Comparison of ENCODE assay signal across 13 mouse cellular contexts in the genomic region with DNA sequence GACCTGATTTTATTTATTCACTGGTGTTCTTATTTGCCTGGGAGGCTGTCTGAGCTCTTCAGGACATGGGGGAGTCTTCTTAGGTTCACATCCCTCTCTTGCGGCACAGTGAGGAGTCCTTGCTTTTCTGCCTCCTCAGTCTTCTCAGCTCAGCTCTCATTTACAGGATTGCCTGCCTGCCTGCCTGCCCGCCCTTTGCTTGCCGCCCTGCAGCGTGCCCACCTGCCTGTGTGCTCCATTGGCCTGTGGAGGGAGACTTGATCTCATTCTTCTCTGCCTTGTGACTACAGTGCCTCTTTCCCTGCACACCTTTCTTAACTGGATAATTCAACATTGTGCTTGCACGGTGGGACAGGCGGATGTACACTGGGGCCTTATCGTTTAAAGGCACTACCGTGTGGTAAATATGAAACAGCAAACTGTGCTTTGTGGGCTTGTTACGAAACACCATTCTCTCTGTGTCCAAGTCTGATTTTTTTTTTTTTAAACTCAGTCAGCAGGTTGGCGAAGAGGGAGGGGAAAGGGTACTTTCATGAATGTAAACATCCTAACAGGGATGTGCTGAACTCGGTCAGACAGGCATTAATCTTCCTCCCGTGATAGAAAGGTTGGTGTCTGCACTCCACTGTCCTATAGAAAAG. TPM values are rescaled to one million over a fixed set of nuclear protein-coding genes. Genes with fewer than 3 reads are reported as not detected.
A peak's percentile ranks its signal among the peaks of the same experiment; 100 is the strongest.
DNase-seq lines count a peak whose midpoint lies in the region; ATAC-seq and TF ChIP-seq lines count a peak whose summit lies in the region.
"Had no signal": no experiment of that assay in that cellular context is flagged by ENCODE, and none has a peak within 500 bp of the region (broad histone marks: within the 10 kb centered on the region; RNA-seq: fewer than 3 reads in every experiment).

No protein-coding gene starts in this region.

- no peaks in the 10 kb centered on the region for H3K27me3 ChIP-seq in liver, postnatal 0 days (ENCODE audit: insufficient read depth, low read length)
- no peaks in the 10 kb centered on the region for H3K27me3 ChIP-seq in liver, embryonic 12.5 days (replicated peaks)
- H3K27me3 ChIP-seq in stomach, embryonic 15.5 days (replicated peaks): no peaks in the 10 kb centered on the region
- H3K27me3 ChIP-seq: heart, embryonic 13.5 days; limb, embryonic 12.5 days; midbrain, embryonic 12.5 days; neural tube, embryonic 15.5 days had no signal

- peak overlapping the region; percentile 78 for H3K27ac ChIP-seq in gastrocnemius, adult 2 months
- no peak overlapping the region for H3K27ac ChIP-seq in liver, postnatal 0 days (ENCODE audit: low read depth)
- no peak overlapping the region for H3K27ac ChIP-seq in liver, embryonic 12.5 days
- H3K27ac ChIP-seq in stomach, embryonic 15.5 days: peak overlapping the region; percentile 24; the same call in 1 of the 2 replicates
- H3K27ac ChIP-seq: heart, embryonic 13.5 days; limb, embryonic 12.5 days; midbrain, embryonic 12.5 days; neural tube, embryonic 15.5 days had no signal

- TF ChIP-seq CTCF in gastrocnemius, adult 2 months (IDR thresholded peaks at IDR 0.05): no peak
- 0 out of 2 replicates have a peak, but pooled peaks have one; percentile 3 for TF ChIP-seq CTCF in liver, postnatal 0 days (IDR thresholded peaks at IDR 0.05; ENCODE audit: low read depth)

- peak overlapping the region; percentile 42 for H3K4me3 ChIP-seq in gastrocnemius, adult 2 months
- H3K4me3 ChIP-seq in liver, postnatal 0 days (ENCODE audit: low read depth, low read length): no peak overlapping the region
- H3K4me3 ChIP-seq in liver, embryonic 12.5 days: no peak overlapping the region
- no peak overlapping the region for H3K4me3 ChIP-seq in stomach, embryonic 15.5 days (replicated peaks)
- H3K4me3 ChIP-seq: heart, embryonic 13.5 days; limb, embryonic 12.5 days; midbrain, embryonic 12.5 days; neural tube, embryonic 15.5 days had no signal

- DNase-seq in gastrocnemius, adult 2 months: no peak
- DNase-seq in gastrocnemius, postnatal 4 days (ENCODE audit: low spot score in 2 of 2): no peak
- no peak for DNase-seq in liver, postnatal 0 days
- peak; percentile 64 for DNase-seq in cerebellum, adult 8-10 months
- DNase-seq in layer of hippocampus, adult 18-20 months (ENCODE audit: low spot score in 2 of 2): no peak
- DNase-seq: layer of hippocampus, adult 9-11 months had no signal

- no peaks in the 10 kb centered on the region for H3K4me1 ChIP-seq in liver, postnatal 0 days (ENCODE audit: insufficient read depth)
- H3K4me1 ChIP-seq in liver, embryonic 12.5 days: no peaks in the 10 kb centered on the region
- H3K4me1 ChIP-seq in stomach, embryonic 15.5 days: peaks cover 3% of the 10 kb centered on the region; the same call in 1 of the 2 replicates
- H3K4me1 ChIP-seq: heart, embryonic 13.5 days; midbrain, embryonic 12.5 days; neural tube, embryonic 15.5 days had no signal

- TF ChIP-seq EP300 in liver, postnatal 0 days (IDR thresholded peaks at IDR 0.05; ENCODE audit: low read depth): no peak

- intact Hi-C loops in gastrocnemius, adult 2 months (cut with DNase I): no loop called here

- no peaks in the 10 kb centered on the region for H3K9me3 ChIP-seq in liver, postnatal 0 days (ENCODE audit: low read length)
- H3K9me3 ChIP-seq in liver, embryonic 12.5 days (replicated peaks): no peaks in the 10 kb centered on the region
- no peaks in the 10 kb centered on the region for H3K9me3 ChIP-seq in stomach, embryonic 15.5 days
- H3K9me3 ChIP-seq: heart, embryonic 13.5 days; limb, embryonic 12.5 days had no signal

- no peak overlapping the region for H3K9ac ChIP-seq in liver, postnatal 0 days (replicated peaks)
- H3K9ac ChIP-seq in liver, embryonic 12.5 days: no peak overlapping the region
- H3K9ac ChIP-seq in stomach, embryonic 15.5 days: no peak overlapping the region
- H3K9ac ChIP-seq: heart, embryonic 13.5 days; limb, embryonic 12.5 days; midbrain, embryonic 12.5 days; neural tube, embryonic 15.5 days had no signal

- ATAC-seq in liver, postnatal 0 days: peak; percentile 21; the same call in 1 of the 2 replicates
- ATAC-seq in liver, embryonic 12.5 days: no peak
- ATAC-seq in stomach, embryonic 15.5 days (ENCODE audit: insufficient read depth, low FRiP score, low read depth): no peak
- no peak for ATAC-seq in CD4-positive, CD25-positive, alpha-beta regulatory T cell, adult 4 months

- H3K4me2 ChIP-seq in liver, postnatal 0 days (ENCODE audit: low read depth, low read length): no peak overlapping the region
- no peak overlapping the region for H3K4me2 ChIP-seq in liver, embryonic 12.5 days
- H3K4me2 ChIP-seq in stomach, embryonic 15.5 days: no peak overlapping the region
- H3K4me2 ChIP-seq: heart, embryonic 13.5 days; limb, embryonic 12.5 days; midbrain, embryonic 12.5 days; neural tube, embryonic 15.5 days had no signal

- 64% methylated on average over 12 of the region's 12 CpGs for WGBS in liver, postnatal 0 days (ENCODE audit: insufficient replicate concordance)
- 68% methylated on average over 12 of the region's 12 CpGs for WGBS in liver, embryonic 12.5 days (ENCODE audit: insufficient replicate concordance)
- 43% methylated on average over 12 of the region's 12 CpGs for WGBS in stomach, embryonic 15.5 days

- H3K36me3 ChIP-seq in liver, postnatal 0 days (replicated peaks; ENCODE audit: insufficient read depth, low read length): no peaks in the 10 kb centered on the region
- no peaks in the 10 kb centered on the region for H3K36me3 ChIP-seq in liver, embryonic 12.5 days
- no peaks in the 10 kb centered on the region for H3K36me3 ChIP-seq in stomach, embryonic 15.5 days
- H3K36me3 ChIP-seq: heart, embryonic 13.5 days; limb, embryonic 12.5 days; midbrain, embryonic 12.5 days; neural tube, embryonic 15.5 days had no signal

RNA-seq across cellular contexts. Expression of gene Rab30, which starts 41.9 kb away (rescaled TPM):
- total RNA-seq in gastrocnemius, adult 2 months (2021): 1 to 10 TPM; 6.5 to 7.7 TPM
- total RNA-seq in gastrocnemius, postnatal 4 days (2021): 10 to 100 TPM; 10.0 to 12.8 TPM
- 28.8 and 28.9 TPM in 2 replicates for polyA plus RNA-seq in liver, postnatal 0 days (2015; fragmentation: Nextera tagmentation; extraction: Ambion mirVana)
- 6.2 and 7.9 TPM in 2 replicates for polyA plus RNA-seq in liver, embryonic 12.5 days (2016; fragmentation: Nextera tagmentation; extraction: Ambion mirVana)
- 18.4 and 23.9 TPM in 2 replicates for polyA plus RNA-seq in stomach, embryonic 15.5 days (2015; fragmentation: Nextera tagmentation; extraction: Ambion mirVana)
- polyA plus RNA-seq in CD4-positive, CD25-positive, alpha-beta regulatory T cell, adult 4 months (2017; shearing (Covaris generic)): under 1 TPM in 1 of 2 experiments, not detected in 1; 0.60 TPM
- 10 to 100 TPM; 39.3 to 41.5 TPM for total RNA-seq in layer of hippocampus, adult 18-20 months (2021)

Comparison
In these comparisons a context has a peak if more than half of its experiments do, and no peak if none do; other contexts are left out.
1. H3K27ac ChIP-seq: peak in gastrocnemius, adult 2 months (single experiment) and stomach, embryonic 15.5 days (single experiment); none in liver, postnatal 0 days (single experiment) and liver, embryonic 12.5 days (single experiment).